Mouse (Mus musculus) intestine, postnatal 0 days (tissue): ENCODE data around the gene Rreb1. TPM values are rescaled to one million over a fixed set of nuclear protein-coding genes. Genes with fewer than 3 reads are reported as not detected.

Experiments
- ATAC-seq: fragments of 200-750 bp; cut with Nextera tagmentation; 2 replicates; pipeline ENCODE4 v1.8.0; 2017; ENCODE audit warnings: mild to moderate bottlenecking, moderate TSS enrichment, moderate library complexity
- H3K27ac ChIP-seq: fragments of 300-500 bp; sonication (generic); 2 replicates; pipeline ENCODE4 v1.5.1; 2014; ENCODE audit warnings: mild to moderate bottlenecking, low read depth, low read length, moderate library complexity
- H3K27me3 ChIP-seq: fragments of 300-500 bp; sonication (generic); replicated peaks from 2 replicates; pipeline ENCODE4 v1.6.1; 2014; ENCODE audit warnings: low read length, mixed read lengths; ENCODE audit not compliant: control insufficient read depth, insufficient read depth
- H3K36me3 ChIP-seq: fragments of 300-500 bp; sonication (generic); 2 replicates; pipeline ENCODE4 v1.6.1; 2014; ENCODE audit warnings: mild to moderate bottlenecking, moderate library complexity; ENCODE audit not compliant: control insufficient read depth, insufficient read depth
- H3K4me1 ChIP-seq: fragments of 300-500 bp; sonication (generic); replicated peaks from 2 replicates; pipeline ENCODE4 v1.6.1; 2014; ENCODE audit warnings: antibody characterized with exemption, low read length, mixed read lengths; ENCODE audit not compliant: control insufficient read depth, insufficient read depth
- H3K4me2 ChIP-seq: fragments of 300-500 bp; sonication (generic); replicated peaks from 2 replicates; pipeline ENCODE4 v1.6.1; 2014; ENCODE audit warnings: low read depth, mild to moderate bottlenecking, moderate library complexity
- H3K4me3 ChIP-seq: fragments of 300-500 bp; sonication (generic); 2 replicates; pipeline ENCODE4 v1.5.1; 2014; ENCODE audit warnings: low read depth, low read length
- H3K9ac ChIP-seq: fragments of 300-500 bp; sonication (generic); 2 replicates; pipeline ENCODE4 v1.6.1; 2014; ENCODE audit warnings: mild to moderate bottlenecking, low read depth, low read length
- H3K9me3 ChIP-seq: fragments of 300-500 bp; sonication (generic); 2 replicates; pipeline ENCODE4 v1.6.1; 2016; ENCODE audit warnings: mixed run types; ENCODE audit not compliant: control insufficient read depth
- CTCF ChIP-seq: sonication (generic); IDR thresholded peaks from 2 replicates; pipeline ENCODE4 v1.5.1; 2016; ENCODE audit warnings: low read depth, mild to moderate bottlenecking, control low read depth, antibody characterized with exemption, moderate library complexity
- WGBS: fragments of 180-500 bp; shearing (Covaris S2); extraction: QIAGEN DNeasy Blood & Tissue Kit; methylation state at CpG from one replicate; pipeline ENCODE4 v1.1.7; 2014; 5-methylcytosine and 5-hydroxymethylcytosine counted together
- polyA plus RNA-seq: library from polyadenylated mRNA; unstranded; fragments of >200 nt; fragmentation: Nextera tagmentation; extraction: Ambion mirVana; gene quantifications from 2 replicates; pipeline ENCODE4 v1.2.1, GENCODE M21; 2015

Gene Rreb1
- polyA plus RNA-seq, 1 experiment from 2014 or later: 10.6 TPM

DNA sequence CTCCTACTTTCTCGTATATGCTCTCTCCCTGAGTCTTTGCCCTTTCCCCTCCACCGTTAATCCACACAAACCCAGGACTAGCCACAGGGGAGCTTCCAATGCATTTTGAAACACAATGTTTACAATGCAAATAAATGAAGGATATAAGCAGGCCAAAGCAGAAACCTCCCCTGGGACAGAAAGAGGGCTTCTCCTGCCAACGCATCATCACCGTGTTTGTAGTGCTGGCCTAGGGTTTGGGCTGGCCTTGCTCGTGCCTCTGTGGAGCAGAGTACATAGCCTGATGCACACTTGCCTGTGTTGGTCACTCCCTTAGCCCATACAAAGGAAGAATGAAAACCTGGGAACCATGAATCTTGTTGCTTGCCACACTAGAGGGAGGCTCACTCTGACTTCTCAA is 162.4 kb downstream of the Rreb1 start:
- no peaks in the 10 kb centered on the region for H3K27me3 ChIP-seq
- H3K9me3 ChIP-seq: no peaks in the 10 kb centered on the region
- no peak overlapping the region for H3K9ac ChIP-seq
- no peak overlapping the region for H3K4me2 ChIP-seq
- TF ChIP-seq CTCF: no peak
- peaks cover 24% of the 10 kb centered on the region for H3K36me3 ChIP-seq
- H3K4me1 ChIP-seq: 0 out of 2 replicates have a peak, but pooled peaks cover 2% of the 10 kb centered on the region
- WGBS: 49% methylated on average over 5 of the region's 5 CpGs
- no peak for ATAC-seq
- H3K27ac ChIP-seq: no peak overlapping the region
- H3K4me3 ChIP-seq: no peak overlapping the region

DNA sequence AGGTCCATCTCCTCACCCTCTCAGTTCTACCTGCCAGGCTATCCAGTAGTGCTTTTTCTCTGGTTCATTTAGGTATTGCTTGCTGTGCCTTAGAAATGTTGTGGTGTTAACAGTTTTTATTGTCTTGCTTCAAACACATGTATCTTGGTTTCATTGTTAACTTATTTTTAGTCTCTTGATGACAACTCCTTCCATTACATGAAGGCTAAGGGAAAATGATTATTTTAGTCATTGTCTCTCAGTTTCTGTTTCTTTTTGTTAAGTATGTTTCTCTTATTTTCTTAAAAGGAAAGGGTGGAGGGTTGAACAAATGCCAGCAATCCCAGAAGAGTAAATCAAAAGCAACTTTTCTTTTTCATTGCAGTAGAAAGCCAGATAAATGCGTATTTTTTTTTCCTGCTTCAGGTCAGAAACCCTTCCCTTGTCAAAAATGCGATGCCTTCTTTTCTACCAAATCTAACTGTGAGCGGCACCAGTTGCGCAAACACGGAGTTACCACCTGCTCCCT is 163.0 kb downstream of the Rreb1 start:
- Histone ChIP-seq H3K4me1 (0 out of 2 replicates have a peak, but pooled peaks cover 2% of the 10 kb centered on the region), H3K27ac (no peak overlapping the region)

DNA sequence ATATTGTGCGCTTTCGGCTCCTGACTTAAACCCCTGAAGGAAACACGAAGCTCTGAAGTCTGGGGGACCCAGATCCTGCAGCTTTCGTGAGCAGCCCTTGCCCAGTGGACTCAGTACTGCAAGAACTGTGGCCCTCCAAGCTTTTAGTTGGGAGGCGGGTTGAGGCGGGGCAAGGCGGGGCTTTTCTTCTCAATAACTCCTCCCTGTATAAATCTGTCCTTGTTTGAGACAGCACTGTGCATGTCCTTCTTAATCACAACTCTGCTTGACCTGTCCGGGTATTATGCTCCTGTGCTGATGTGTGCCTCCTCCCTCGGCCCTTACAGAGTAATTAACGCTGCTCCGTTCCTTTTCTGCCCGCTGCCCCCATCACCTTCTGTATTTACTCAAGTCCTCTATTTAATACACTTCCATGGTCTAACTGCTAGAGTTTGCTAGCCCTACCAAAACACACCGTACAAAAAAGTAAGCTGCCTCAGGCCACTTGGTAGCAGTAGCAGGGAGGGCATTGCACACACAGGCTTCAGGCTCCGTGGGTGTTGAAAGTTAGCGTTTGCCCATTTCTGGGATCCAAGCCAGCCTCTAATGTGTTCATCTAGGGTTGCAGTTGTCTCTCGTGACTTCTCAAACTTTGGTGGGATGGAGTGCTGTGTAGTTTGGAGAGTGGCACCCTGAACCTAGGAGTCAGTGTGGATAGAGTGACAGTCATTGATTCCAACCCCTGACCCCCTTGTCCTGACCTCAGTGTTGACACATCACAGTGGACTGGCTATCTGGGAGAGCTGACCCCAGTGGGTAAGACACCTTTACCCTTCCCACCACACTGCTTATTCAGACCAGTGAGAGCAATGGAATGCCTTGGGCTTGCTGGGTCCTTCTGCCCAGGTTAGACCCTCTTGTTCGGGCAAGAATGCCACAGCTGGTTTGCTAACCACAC is 164.0 kb downstream of the Rreb1 start:
- peaks cover 14% of the 10 kb centered on the region; the same call in 1 of the 2 replicates for H3K36me3 ChIP-seq
- H3K27ac ChIP-seq: no peak overlapping the region
- 54% methylated on average over 17 of the region's 17 CpGs for WGBS
- no peak overlapping the region for H3K9ac ChIP-seq
- H3K27me3 ChIP-seq: no peaks in the 10 kb centered on the region
- H3K4me3 ChIP-seq: no peak overlapping the region
- TF ChIP-seq CTCF: no peak
- H3K4me2 ChIP-seq: no peak overlapping the region
- H3K4me1 ChIP-seq: peaks cover 2% of the 10 kb centered on the region; the same call in 1 of the 2 replicates
- H3K9me3 ChIP-seq: no peaks in the 10 kb centered on the region
- no peak for ATAC-seq

More for the DNA sequence above, 163.0 kb downstream of the Rreb1 start:
- Histone ChIP-seq H3K9ac (no peak overlapping the region), H3K36me3 (peaks cover 21% of the 10 kb centered on the region), H3K9me3 (no peaks in the 10 kb centered on the region), H3K4me3 (no peak overlapping the region), H3K27me3 (no peaks in the 10 kb centered on the region), H3K4me2 (no peak overlapping the region)
- 79% methylated on average over 5 of the region's 5 CpGs for WGBS
- no peak for TF ChIP-seq CTCF
- no peak for ATAC-seq

DNA sequence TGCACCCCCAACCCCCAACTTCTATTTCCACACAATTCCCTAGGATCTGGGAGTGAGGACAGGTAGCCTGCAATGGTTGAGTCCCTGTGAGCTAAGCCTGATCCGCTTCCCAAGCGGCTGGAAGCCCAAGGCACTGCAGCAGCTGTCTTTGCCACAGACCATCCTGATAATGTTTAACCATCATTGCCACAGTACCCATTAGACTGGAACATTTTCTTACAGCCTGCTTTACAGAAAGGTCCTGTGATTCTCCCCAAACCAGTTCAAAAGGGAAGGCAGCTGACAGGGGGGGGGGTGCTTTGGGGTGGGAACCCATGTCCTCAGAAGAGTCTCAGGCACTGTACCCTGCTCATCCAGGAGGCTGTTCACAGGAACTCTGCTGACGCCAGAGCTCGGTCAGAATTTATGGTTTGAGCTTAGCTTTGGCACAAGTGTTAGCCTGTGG is 164.7 kb downstream of the Rreb1 start:
- Histone ChIP-seq H3K9me3 (no peaks in the 10 kb centered on the region), H3K4me2 (no peak overlapping the region), H3K9ac (no peak overlapping the region), H3K4me1 (peaks cover 2% of the 10 kb centered on the region; the same call in 1 of the 2 replicates), H3K27me3 (no peaks in the 10 kb centered on the region), H3K4me3 (no peak overlapping the region), H3K36me3 (peaks cover 21% of the 10 kb centered on the region; the same call in 1 of the 2 replicates), H3K27ac (no peak overlapping the region)
- 52% methylated on average over 4 of the region's 4 CpGs for WGBS
- no peak for ATAC-seq
- TF ChIP-seq CTCF: no peak

DNA sequence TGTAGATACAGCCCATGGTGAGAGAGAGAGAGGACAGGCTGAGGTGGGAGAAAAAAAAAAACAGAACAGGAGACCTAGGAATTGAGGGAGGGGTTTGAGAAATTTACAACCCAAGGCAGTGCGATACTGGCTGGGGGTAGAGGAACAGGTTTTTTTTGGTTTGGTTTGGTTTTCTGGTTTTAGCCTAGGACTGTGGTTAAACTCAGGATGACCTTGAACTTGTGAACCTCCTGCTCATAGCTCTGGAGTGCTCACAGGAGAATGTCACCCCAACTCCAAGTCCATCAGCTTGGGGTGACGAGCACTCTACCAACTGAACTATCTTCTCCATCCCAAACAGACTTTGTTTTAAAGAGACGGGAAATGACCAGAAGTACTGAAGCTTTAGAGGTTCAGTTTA is 165.3 kb downstream of the Rreb1 start:
- no peaks in the 10 kb centered on the region for H3K27me3 ChIP-seq
- H3K27ac ChIP-seq: no peak overlapping the region
- ATAC-seq: no peak
- no peaks in the 10 kb centered on the region for H3K9me3 ChIP-seq
- H3K9ac ChIP-seq: no peak overlapping the region
- H3K4me2 ChIP-seq: no peak overlapping the region
- TF ChIP-seq CTCF: no peak
- peaks cover 27% of the 10 kb centered on the region; the same call in 1 of the 2 replicates for H3K36me3 ChIP-seq
- no peak overlapping the region for H3K4me3 ChIP-seq
- 84% methylated on average over 3 of the region's 3 CpGs for WGBS
- H3K4me1 ChIP-seq: peaks cover 2% of the 10 kb centered on the region; the same call in 1 of the 2 replicates

DNA sequence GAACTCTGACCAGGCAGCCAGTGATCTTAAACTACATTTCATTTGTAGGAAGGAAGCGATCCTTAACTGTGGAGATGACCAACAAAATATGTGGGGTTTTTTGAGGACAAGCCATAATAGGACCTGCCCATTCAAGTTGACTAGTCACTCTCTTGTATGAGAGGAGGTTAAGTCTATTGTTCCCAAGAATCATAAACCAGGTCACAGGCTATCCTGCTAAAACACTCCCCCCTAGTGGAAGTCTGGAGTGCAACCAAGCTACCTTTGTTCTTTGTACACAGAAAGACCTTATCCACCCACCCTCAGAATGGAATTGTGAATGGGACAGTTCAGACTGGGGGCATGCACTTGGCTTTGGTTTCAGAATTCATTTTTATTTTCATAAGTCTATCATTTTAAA is 166.1 kb downstream of the Rreb1 start:
- H3K9me3 ChIP-seq: no peaks in the 10 kb centered on the region
- no peak for ATAC-seq
- H3K4me1 ChIP-seq: peaks cover 2% of the 10 kb centered on the region; the same call in 1 of the 2 replicates
- H3K4me2 ChIP-seq: no peak overlapping the region
- no peak overlapping the region for H3K4me3 ChIP-seq
- no peak overlapping the region for H3K27ac ChIP-seq
- H3K9ac ChIP-seq: no peak overlapping the region
- WGBS: 60% methylated on average over 1 of the region's 1 CpGs
- TF ChIP-seq CTCF: peak; percentile 82
- H3K36me3 ChIP-seq: peaks cover 35% of the 10 kb centered on the region
- H3K27me3 ChIP-seq: no peaks in the 10 kb centered on the region
